Mouse (Mus musculus): ENCODE measurements around the gene Tnfrsf1a. TPM values are rescaled to one million over a fixed set of nuclear protein-coding genes. Genes with fewer than 3 reads are reported as not detected.

The Tnfrsf1a gene
- polyA plus RNA-seq, 1 experiment = 152 TPM

- H3K27ac ChIP-seq (ENCODE audit: insufficient read depth, low read depth, low read length) = no peak overlapping the region
Observed at GRCm38 (mm10) chr6:125407657-125408056, 58.5 kb downstream of the Tnfrsf1a start.

DNA sequence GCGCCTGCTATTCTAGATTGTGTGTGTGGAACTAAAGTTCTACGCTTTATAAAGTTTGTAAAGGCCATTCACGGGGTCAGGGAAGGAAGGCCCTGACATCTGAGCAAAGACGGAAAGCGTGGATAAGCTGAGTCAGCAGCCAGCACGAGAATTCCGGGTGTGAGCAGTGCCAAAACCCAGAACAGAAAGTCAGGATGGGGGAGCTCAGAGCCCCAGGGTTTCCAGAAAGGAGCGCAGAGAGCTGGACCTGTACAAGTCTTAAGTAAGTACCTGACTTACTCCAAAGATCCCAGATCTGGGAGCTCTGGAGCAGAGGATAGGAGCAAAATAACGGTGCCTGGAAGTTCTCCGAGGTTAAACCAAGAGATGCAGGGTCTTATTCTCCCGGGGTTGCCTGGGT lies 61.4 kb downstream of the Tnfrsf1a start:
- Histone ChIP-seq H3K4me1 (ENCODE audit: control insufficient read depth, insufficient read depth, low read length) (peaks cover 13% of the 10 kb centered on the region), H3K4me3 (ENCODE audit: insufficient read depth, low read length) (no peak overlapping the region), H3K27ac (ENCODE audit: insufficient read depth, low read depth, low read length) (no peak overlapping the region)
- TF ChIP-seq CTCF (IDR thresholded peaks at IDR 0.05; ENCODE audit: low read depth, low read length) (no peak), POLR2A (IDR thresholded peaks at IDR 0.05; ENCODE audit: borderline replicate concordance, low read depth, low read length) (no peak)

More at GRCm38 (mm10) chr6:125407657-125408056, 58.5 kb downstream of the Tnfrsf1a start:
- H3K4me1 ChIP-seq (ENCODE audit: control insufficient read depth, insufficient read depth, low read length) = peaks cover 20% of the 10 kb centered on the region
- TF ChIP-seq CTCF (IDR thresholded peaks at IDR 0.05; ENCODE audit: low read depth, low read length) (no peak), POLR2A (IDR thresholded peaks at IDR 0.05; ENCODE audit: borderline replicate concordance, low read depth, low read length) (no peak)
- H3K4me3 ChIP-seq (ENCODE audit: insufficient read depth, low read length) = no peak overlapping the region

DNA sequence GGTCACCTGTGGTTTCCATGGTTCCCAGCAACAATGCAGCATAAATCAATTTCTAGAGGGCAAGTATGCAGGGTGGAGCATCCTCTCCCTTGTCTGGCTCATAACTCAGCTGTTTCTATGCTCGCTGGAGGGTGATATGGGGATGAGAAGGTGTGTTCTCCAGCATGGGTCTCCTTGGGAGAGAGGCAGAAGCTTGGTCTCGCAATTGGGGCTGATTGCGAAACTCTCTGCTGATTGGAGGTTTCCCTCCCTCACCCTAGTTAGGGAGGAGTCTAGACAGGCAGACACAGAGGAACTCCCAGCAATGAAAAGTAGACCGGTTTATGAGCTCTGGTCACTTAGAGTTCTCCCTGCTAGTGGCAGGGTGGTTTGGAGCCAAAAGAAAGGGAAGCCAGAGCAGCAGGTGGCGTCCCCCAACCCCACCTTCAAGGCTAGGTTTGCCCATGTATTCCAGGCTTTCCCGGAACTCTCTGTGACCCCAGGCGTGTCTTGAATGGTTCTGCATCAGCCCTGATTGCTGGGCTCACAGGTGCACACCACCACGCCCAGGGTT lies 61.9 kb downstream of the Tnfrsf1a start:
- Histone ChIP-seq H3K27ac (ENCODE audit: insufficient read depth, low read depth, low read length) (no peak overlapping the region), H3K4me3 (ENCODE audit: insufficient read depth, low read length) (no peak overlapping the region), H3K4me1 (ENCODE audit: control insufficient read depth, insufficient read depth, low read length) (peaks cover 13% of the 10 kb centered on the region)
- no peak for TF ChIP-seq POLR2A (IDR thresholded peaks at IDR 0.05; ENCODE audit: borderline replicate concordance, low read depth, low read length)
- no peak for TF ChIP-seq CTCF (IDR thresholded peaks at IDR 0.05; ENCODE audit: low read depth, low read length)

GRCm38 (mm10) chr6:125411661-125412060 lies 62.5 kb downstream of the Tnfrsf1a start:
- Histone ChIP-seq H3K4me1 (ENCODE audit: control insufficient read depth, insufficient read depth, low read length) (peaks cover 13% of the 10 kb centered on the region), H3K4me3 (ENCODE audit: insufficient read depth, low read length) (no peak overlapping the region), H3K27ac (ENCODE audit: insufficient read depth, low read depth, low read length) (no peak overlapping the region)
- no peak for TF ChIP-seq CTCF (IDR thresholded peaks at IDR 0.05; ENCODE audit: low read depth, low read length)
- no peak for TF ChIP-seq POLR2A (IDR thresholded peaks at IDR 0.05; ENCODE audit: borderline replicate concordance, low read depth, low read length)

Other genes starting within 250 kb of the Tnfrsf1a start
- gene Nop2, start 217.5 kb upstream of the Tnfrsf1a start, polyA plus RNA-seq (2012; ENCODE audit: insufficient read depth, insufficient read length, missing spikeins) = 10.7 and 11.4 TPM in 2 replicates
- gene Iffo1, start 204.1 kb upstream of the Tnfrsf1a start, polyA plus RNA-seq (2012; ENCODE audit: insufficient read depth, insufficient read length, missing spikeins) = 51.8 and 57.0 TPM in 2 replicates
- 229 and 264 TPM in 2 replicates for gene Gapdh, start 182.9 kb upstream of the Tnfrsf1a start, polyA plus RNA-seq (2012; ENCODE audit: insufficient read depth, insufficient read length, missing spikeins)
- 83.1 and 85.5 TPM in 2 replicates for gene Ncapd2, start 157.7 kb upstream of the Tnfrsf1a start, polyA plus RNA-seq (2012; ENCODE audit: insufficient read depth, insufficient read length, missing spikeins)
- gene Mrpl51, start 157.6 kb upstream of the Tnfrsf1a start, polyA plus RNA-seq (2012; ENCODE audit: insufficient read depth, insufficient read length, missing spikeins) = 68.6 and 82.0 TPM in 2 replicates
- gene Vamp1, start 133.8 kb upstream of the Tnfrsf1a start, polyA plus RNA-seq (2012; ENCODE audit: insufficient read depth, insufficient read length, missing spikeins) = 15.0 and 15.1 TPM in 2 replicates
- gene Tapbpl, start 117.5 kb upstream of the Tnfrsf1a start, polyA plus RNA-seq (2012; ENCODE audit: insufficient read depth, insufficient read length, missing spikeins) = 14.5 and 16.2 TPM in 2 replicates
- gene Cd27, start 112.4 kb upstream of the Tnfrsf1a start, polyA plus RNA-seq (2012; ENCODE audit: insufficient read depth, insufficient read length, missing spikeins) = not detected in 2 replicates
- gene Tuba3a, start 63.3 kb upstream of the Tnfrsf1a start, polyA plus RNA-seq (2012; ENCODE audit: insufficient read depth, insufficient read length, missing spikeins) = not detected in 2 replicates
- 55.6 and 60.0 TPM in 2 replicates for gene Ltbr, start 35.5 kb upstream of the Tnfrsf1a start, polyA plus RNA-seq (2012; ENCODE audit: insufficient read depth, insufficient read length, missing spikeins)
- 0.88 and 1.1 TPM in 2 replicates for gene Scnn1a, start 28.7 kb upstream of the Tnfrsf1a start, polyA plus RNA-seq (2012; ENCODE audit: insufficient read depth, insufficient read length, missing spikeins)
- gene Plekhg6, start 31.4 kb downstream of the Tnfrsf1a start, polyA plus RNA-seq (2012; ENCODE audit: insufficient read depth, insufficient read length, missing spikeins) = not detected in 2 replicates
- gene Cd9, start 145.4 kb downstream of the Tnfrsf1a start, polyA plus RNA-seq (2012; ENCODE audit: insufficient read depth, insufficient read length, missing spikeins) = 321 and 343 TPM in 2 replicates
- 9.0 and 11.0 TPM in 2 replicates for gene Vwf, start 197.4 kb downstream of the Tnfrsf1a start, polyA plus RNA-seq (2012; ENCODE audit: insufficient read depth, insufficient read length, missing spikeins)